Mouse (Mus musculus): ENCODE results near the gene Lrrc71.

- TF ChIP-seq GATA1 (IDR thresholded peaks at IDR 0.05; ENCODE audit: borderline replicate concordance, low read length) (no peak), FLI1 (IDR thresholded peaks at IDR 0.05; ENCODE audit: low read length) (no peak)
Measured at GRCm38 (mm10) chr3:87733984-87734761, 14.3 kb downstream of the Lrrc71 start.
